Mouse (Mus musculus) heart, embryonic 10.5 days (tissue): Measurements from ENCODE around the gene Tbc1d2b. TPM values are rescaled to one million over a fixed set of nuclear protein-coding genes. Genes with fewer than 3 reads are reported as not detected.

Experiments used
- DNase-seq: peaks from one replicate; pipeline ENCODE4 v3.0.0-alpha.2; 2017; ENCODE audit warnings: low spot score
- H3K27ac ChIP-seq: fragments of 300-500 bp; sonication (generic); 2 replicates; pipeline ENCODE4 v1.5.1; 2016; ENCODE audit warnings: mild to moderate bottlenecking
- H3K27me3 ChIP-seq: fragments of 300-500 bp; sonication (generic); 2 replicates; pipeline ENCODE4 v1.6.1; 2016; ENCODE audit warnings: mild to moderate bottlenecking; ENCODE audit not compliant: poor library complexity, insufficient read depth, severe bottlenecking
- H3K36me3 ChIP-seq: fragments of 300-500 bp; sonication (generic); 2 replicates; pipeline ENCODE4 v1.6.1; 2016; ENCODE audit warnings: mild to moderate bottlenecking, moderate library complexity
- H3K4me1 ChIP-seq: fragments of 300-500 bp; sonication (generic); 2 replicates; pipeline ENCODE4 v1.6.1; 2016; ENCODE audit warnings: mild to moderate bottlenecking
- H3K4me3 ChIP-seq: fragments of 300-500 bp; sonication (generic); 2 replicates; pipeline ENCODE4 v1.5.1; 2016; ENCODE audit warnings: mild to moderate bottlenecking, moderate library complexity
- H3K9me3 ChIP-seq: fragments of 300-500 bp; sonication (generic); 2 replicates; pipeline ENCODE4 v1.6.1; 2016; ENCODE audit warnings: mild to moderate bottlenecking, moderate library complexity
- WGBS: fragments of 180-500 bp; shearing (Covaris S2); methylation state at CpG from one replicate; pipeline ENCODE4 v1.1.7; 2016; 5-methylcytosine and 5-hydroxymethylcytosine counted together
- polyA plus RNA-seq: library from polyadenylated mRNA; unstranded; fragments of >200 nt; fragmentation: Nextera tagmentation; extraction: Ambion mirVana; gene quantifications from 2 replicates; pipeline ENCODE4 v1.2.1, GENCODE M21; 2016

The Tbc1d2b gene
- polyA plus RNA-seq, 1 experiment from 2014 or later, result 7.2 TPM

DNA sequence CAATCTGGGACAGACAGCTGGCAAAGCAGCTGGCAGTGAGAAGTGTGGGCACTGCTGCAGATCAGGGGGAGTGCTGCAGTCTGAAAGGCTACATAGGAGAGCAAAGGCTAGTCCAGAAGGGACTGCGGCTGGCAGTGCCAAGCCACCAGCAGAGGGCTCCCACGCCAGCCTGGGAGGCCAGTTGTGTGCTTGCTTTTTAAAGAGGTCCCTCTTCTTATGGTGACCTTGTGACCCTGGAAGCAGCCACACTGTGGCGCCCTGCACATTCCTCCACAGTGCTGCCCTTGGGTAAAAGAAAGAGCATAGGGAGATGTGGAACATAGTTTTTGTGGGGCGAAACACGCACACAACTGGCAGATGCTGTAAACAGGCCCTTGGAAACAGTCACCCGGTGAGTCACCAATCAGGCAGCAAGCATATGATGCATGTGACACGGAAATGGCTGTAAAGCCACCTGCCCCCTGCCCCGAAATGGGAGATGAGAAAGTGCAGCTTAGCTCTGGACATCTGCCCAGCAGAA is 66.1 kb downstream of the Tbc1d2b start:
- H3K4me3 ChIP-seq, result no peak overlapping the region
- H3K9me3 ChIP-seq, result no peaks in the 10 kb centered on the region
- no peaks in the 10 kb centered on the region for H3K27me3 ChIP-seq
- H3K36me3 ChIP-seq, result peaks cover 36% of the 10 kb centered on the region
- H3K27ac ChIP-seq, result no peak overlapping the region
- 60% methylated on average over 8 of the region's 8 CpGs for WGBS
- peaks cover 7% of the 10 kb centered on the region; the same call in 1 of the 2 replicates for H3K4me1 ChIP-seq
- DNase-seq, result no peak

DNA sequence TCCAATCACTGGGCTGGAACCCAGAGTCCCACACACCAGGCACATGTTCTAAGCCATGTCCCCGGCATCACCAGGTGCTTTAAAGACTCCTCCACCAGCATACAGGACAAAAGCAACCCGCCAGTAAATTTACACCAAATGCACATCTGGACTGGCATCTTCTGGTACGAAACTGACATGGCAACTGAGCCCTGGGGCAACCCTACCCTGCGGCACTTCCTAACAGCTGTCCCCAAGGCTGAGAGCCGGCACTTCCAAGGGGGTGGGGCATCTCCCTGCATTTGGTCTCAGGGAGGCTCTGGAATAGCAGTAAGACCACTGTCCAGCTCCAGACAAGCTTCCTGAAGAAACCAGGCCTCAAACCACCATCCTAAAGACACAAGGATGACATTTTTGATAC is 67.4 kb downstream of the Tbc1d2b start:
- no peak for DNase-seq
- Histone ChIP-seq H3K4me1 (peaks cover 19% of the 10 kb centered on the region), H3K36me3 (peaks cover 33% of the 10 kb centered on the region), H3K27me3 (no peaks in the 10 kb centered on the region), H3K27ac (no peak overlapping the region), H3K9me3 (no peaks in the 10 kb centered on the region), H3K4me3 (no peak overlapping the region)
- WGBS, result 80% methylated on average over 5 of the region's 5 CpGs

DNA sequence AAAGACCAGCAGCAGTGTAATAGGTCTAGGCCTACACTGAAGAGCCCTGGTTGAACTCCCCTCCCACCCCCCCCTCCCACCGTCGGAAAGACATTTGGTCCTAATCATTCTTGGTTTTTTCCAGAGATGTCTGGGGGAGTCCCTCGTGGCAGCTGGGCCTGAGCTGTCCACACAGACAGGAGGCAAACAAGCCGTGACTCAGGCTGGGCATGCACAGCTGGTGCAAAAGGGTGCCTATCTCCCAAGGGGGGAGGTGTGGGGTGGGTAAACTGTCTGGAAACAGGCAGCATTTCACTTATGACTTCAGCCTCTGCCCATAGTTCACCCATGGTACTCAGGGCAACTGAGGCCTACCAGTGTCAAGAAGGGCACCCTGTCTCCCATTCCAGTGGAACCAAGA is 69.1 kb downstream of the Tbc1d2b start:
- Histone ChIP-seq H3K4me3 (no peak overlapping the region), H3K9me3 (no peaks in the 10 kb centered on the region), H3K27ac (no peak overlapping the region), H3K36me3 (peaks cover 30% of the 10 kb centered on the region), H3K4me1 (peaks cover 28% of the 10 kb centered on the region), H3K27me3 (no peaks in the 10 kb centered on the region)
- 64% methylated on average over 4 of the region's 4 CpGs for WGBS
- DNase-seq, result no peak

DNA sequence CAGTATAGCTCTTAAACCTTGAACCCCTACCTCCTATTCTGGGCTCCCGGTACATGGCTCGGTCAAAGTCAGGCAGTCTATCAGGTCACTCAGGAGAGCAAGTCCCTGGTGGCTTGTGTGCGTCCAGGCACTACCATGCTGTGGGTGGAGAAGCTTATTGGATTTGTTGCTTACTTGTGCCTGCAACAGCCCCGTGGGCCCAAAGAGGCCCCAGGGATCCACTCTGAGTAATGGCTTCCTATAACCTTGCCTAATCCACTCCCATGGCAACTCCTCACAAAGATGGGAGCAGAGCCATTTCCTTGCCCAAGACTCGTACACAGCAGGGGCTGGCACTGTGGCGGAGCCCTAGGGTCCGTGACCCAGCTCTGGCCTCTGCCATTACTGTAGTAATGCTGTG is 69.5 kb downstream of the Tbc1d2b start:
- WGBS, result 94% methylated on average over 7 of the region's 7 CpGs
- Histone ChIP-seq H3K36me3 (peaks cover 30% of the 10 kb centered on the region), H3K9me3 (no peaks in the 10 kb centered on the region), H3K4me1 (peaks cover 31% of the 10 kb centered on the region), H3K4me3 (no peak overlapping the region), H3K27me3 (no peaks in the 10 kb centered on the region), H3K27ac (no peak overlapping the region)
- no peak for DNase-seq

DNA sequence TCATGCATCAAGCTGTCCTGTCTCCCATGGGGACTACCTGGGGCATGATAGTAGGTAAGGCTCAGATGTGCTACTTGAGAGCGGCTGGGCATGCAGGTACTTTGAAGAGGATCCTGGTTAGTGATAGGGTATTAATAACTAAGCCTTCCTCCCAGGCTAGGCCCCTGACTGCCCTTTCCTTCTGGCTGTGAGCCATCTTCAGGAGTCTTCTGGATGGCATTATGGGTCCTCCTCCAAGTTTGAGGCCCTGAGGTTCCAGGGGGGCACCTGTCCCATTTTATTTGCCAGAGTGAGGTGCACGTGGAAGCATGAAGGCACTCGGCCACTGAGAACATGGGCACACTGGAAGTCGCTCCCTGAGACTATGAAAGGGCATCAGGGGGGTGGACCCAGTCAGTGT is 70.1 kb downstream of the Tbc1d2b start:
- DNase-seq, result no peak
- Histone ChIP-seq H3K27ac (no peak overlapping the region), H3K4me3 (no peak overlapping the region), H3K36me3 (peaks cover 30% of the 10 kb centered on the region), H3K27me3 (no peaks in the 10 kb centered on the region), H3K9me3 (no peaks in the 10 kb centered on the region), H3K4me1 (peaks cover 32% of the 10 kb centered on the region)
- WGBS, result 89% methylated on average over 4 of the region's 4 CpGs

DNA sequence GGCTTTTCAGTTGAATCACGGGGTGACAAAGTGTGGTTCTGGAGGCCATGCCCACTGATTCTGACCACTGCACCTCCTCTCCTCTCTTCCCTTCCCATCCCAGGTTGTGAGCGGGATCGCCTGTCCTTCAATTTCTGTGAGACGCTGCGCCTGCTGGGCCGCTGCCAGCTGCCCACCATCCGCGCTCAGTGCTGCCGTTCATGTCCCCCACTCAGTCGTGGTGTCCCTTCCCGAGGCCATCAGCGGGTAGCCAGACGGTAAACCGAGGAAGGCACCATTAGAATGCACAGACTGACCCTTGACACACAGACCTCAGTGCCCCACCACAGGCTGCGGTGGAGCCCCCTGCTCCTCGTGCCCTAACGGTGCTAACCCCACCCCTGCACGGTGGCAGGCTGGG is 71.0 kb downstream of the Tbc1d2b start:
- H3K27ac ChIP-seq, result no peak overlapping the region
- 93% methylated on average over 18 of the region's 18 CpGs for WGBS
- no peaks in the 10 kb centered on the region for H3K27me3 ChIP-seq
- H3K4me1 ChIP-seq, result peaks cover 32% of the 10 kb centered on the region
- no peaks in the 10 kb centered on the region for H3K9me3 ChIP-seq
- no peak for DNase-seq
- no peak overlapping the region for H3K4me3 ChIP-seq
- peaks cover 23% of the 10 kb centered on the region for H3K36me3 ChIP-seq

DNA sequence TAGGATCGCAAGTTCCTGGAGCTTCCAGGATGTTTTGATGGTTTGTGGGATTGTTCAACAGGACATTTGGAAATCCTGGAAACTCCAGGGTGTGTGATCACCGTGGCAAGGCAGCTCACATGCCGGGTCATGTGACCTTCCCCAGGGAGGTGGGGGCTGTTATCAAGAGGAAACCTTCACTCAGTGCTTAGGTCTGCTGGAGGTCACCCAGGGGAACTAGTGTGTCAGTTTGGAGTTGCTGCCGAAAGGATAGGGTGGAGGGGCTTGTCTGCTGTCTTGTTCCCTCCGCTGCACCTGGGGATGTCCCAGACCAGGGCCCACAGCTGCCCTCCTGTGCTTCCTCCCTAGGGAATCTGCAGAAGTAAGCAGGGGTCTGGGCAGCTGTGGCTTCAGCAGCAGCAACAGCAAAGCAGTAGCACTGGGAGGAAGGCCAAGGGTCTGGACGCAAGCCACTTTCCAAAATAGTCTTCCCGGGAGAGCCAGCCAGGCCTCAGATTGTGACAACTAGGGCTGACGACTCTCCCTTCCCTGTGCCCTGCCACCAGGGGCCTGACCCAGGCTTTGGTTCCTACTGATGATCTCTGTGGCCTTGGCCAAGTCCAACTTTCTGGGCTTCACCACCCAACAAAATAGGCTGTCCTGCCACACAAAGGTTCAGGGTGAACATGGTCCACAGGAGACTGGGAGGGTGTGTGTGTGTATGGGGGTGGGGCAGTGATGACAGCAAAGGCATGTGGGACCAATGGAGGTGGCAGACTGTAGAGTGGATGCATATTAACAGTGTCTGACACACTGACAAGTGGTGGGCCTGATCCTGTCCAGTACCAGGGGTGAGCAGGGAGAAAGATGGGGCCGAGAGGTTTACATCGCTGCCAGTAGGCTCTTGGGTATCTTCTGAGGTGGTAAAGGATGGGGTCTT is 71.8 kb downstream of the Tbc1d2b start:
- DNase-seq, result no peak
- Histone ChIP-seq H3K27me3 (no peaks in the 10 kb centered on the region), H3K4me3 (no peak overlapping the region), H3K36me3 (peaks cover 15% of the 10 kb centered on the region; the same call in 1 of the 2 replicates), H3K27ac (peak overlapping the region; percentile 79), H3K9me3 (no peaks in the 10 kb centered on the region), H3K4me1 (peaks cover 31% of the 10 kb centered on the region)
- 32% methylated on average over 10 of the region's 10 CpGs for WGBS

DNA sequence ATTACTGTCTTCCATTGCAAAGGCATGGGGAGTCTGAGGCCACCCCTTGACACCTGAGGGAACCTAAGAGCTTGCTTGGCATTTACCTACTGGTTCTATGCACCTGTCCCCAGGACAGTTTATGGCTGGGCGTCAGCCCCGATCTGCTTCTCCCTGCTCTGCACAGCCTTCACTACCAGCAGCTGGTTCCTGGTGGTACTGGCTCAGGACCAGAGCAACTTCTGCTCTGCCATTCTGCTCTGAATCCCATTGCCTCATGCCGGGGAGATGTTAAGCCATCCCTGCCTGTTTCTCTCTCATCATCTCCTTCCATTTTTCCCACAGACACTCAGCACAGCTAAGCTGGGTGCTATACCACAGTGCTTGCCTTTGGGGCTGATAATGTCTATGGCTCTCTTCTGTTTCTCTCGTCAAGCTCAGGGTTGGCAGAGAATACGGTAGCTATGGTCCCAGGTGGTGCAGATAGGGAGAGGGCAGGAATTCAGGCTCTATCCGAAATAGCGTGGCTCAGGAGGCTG is 72.7 kb downstream of the Tbc1d2b start:
- DNase-seq, result no peak
- peaks cover 38% of the 10 kb centered on the region for H3K4me1 ChIP-seq
- no peaks in the 10 kb centered on the region for H3K9me3 ChIP-seq
- peak overlapping the region; percentile 79; the same call in 1 of the 2 replicates for H3K27ac ChIP-seq
- WGBS, result 80% methylated on average over 7 of the region's 7 CpGs
- H3K36me3 ChIP-seq, result 0 out of 2 replicates have a peak, but pooled peaks cover 9% of the 10 kb centered on the region
- H3K4me3 ChIP-seq, result no peak overlapping the region
- H3K27me3 ChIP-seq, result no peaks in the 10 kb centered on the region

DNA sequence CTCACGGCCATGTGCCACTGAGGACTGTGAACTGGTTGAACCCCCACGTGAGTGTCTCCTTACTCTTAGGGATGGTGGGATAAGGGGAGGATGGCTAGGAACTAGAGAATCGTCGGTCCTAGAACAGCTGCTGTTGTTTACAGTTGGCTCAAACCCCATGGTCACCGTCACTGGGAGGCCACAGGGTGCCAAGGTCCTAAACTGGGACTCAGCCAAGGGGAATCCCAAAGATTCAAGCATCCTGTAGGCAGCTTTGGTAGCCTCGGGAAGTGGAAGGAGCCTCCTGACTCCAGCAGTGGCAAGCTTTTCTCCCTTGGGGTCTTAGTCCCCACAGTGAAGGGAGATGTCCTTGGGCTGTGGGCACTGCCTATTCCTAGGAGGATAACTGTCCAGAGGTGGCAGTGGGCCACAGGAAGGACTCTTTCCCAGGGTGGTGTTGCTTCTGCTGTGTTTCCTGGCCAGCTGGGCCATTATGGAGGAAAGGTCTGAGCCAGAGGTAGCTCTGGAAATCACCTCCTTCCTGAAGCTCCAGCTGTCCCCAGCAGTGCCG is 73.4 kb downstream of the Tbc1d2b start:
- Histone ChIP-seq H3K4me1 (peaks cover 38% of the 10 kb centered on the region), H3K27me3 (no peaks in the 10 kb centered on the region), H3K4me3 (no peak overlapping the region), H3K9me3 (no peaks in the 10 kb centered on the region), H3K36me3 (0 out of 2 replicates have a peak, but pooled peaks cover 12% of the 10 kb centered on the region), H3K27ac (no peak overlapping the region)
- 74% methylated on average over 7 of the region's 7 CpGs for WGBS
- no peak for DNase-seq

DNA sequence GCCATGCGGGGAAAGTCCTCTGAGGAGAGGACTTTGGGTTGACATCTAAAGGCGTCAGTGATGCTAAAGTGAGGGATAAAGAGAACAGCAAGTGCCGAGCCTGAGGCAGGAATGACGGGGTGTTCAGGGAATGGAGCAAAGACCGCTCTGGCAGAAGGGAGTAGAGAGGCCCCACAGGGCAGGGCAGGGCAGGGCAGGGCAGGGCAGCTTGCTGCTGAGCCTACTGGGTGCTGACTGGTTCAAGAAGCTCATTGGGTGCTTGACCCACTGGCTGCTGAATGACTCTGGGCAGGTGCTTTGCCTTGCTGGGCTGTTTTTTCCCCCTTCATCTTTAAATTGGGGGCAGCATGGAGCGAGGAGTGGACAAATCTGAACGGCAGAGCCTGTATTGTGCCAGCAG is 74.3 kb downstream of the Tbc1d2b start:
- Histone ChIP-seq H3K27ac (no peak overlapping the region), H3K4me3 (no peak overlapping the region), H3K27me3 (no peaks in the 10 kb centered on the region), H3K9me3 (no peaks in the 10 kb centered on the region), H3K4me1 (peaks cover 38% of the 10 kb centered on the region), H3K36me3 (0 out of 2 replicates have a peak, but pooled peaks cover 15% of the 10 kb centered on the region)
- DNase-seq, result no peak
- WGBS, result 66% methylated on average over 7 of the region's 7 CpGs

DNA sequence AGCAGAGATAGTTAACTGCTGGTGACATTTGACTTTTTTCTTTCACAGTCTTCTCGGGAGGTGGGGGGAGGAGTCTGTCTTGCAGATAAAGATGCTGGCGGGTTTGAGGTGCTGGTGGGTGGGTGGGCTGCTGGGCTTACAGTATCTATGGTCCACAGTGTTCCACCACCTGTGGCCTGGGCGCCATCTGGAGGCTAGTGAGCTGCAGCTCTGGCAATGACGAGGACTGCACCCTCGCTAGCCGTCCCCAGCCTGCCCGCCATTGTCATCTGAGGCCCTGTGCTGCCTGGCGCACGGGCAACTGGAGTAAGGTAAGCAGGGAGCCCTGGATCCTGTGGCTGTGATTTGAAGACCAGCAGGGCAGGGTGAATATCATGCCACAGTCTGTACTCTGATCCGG is 75.6 kb downstream of the Tbc1d2b start:
- H3K27me3 ChIP-seq, result no peaks in the 10 kb centered on the region
- H3K36me3 ChIP-seq, result 0 out of 2 replicates have a peak, but pooled peaks cover 10% of the 10 kb centered on the region
- WGBS, result 63% methylated on average over 10 of the region's 10 CpGs
- peaks cover 38% of the 10 kb centered on the region for H3K4me1 ChIP-seq
- no peak overlapping the region for H3K27ac ChIP-seq
- DNase-seq, result no peak
- H3K4me3 ChIP-seq, result no peak overlapping the region
- H3K9me3 ChIP-seq, result no peaks in the 10 kb centered on the region

DNA sequence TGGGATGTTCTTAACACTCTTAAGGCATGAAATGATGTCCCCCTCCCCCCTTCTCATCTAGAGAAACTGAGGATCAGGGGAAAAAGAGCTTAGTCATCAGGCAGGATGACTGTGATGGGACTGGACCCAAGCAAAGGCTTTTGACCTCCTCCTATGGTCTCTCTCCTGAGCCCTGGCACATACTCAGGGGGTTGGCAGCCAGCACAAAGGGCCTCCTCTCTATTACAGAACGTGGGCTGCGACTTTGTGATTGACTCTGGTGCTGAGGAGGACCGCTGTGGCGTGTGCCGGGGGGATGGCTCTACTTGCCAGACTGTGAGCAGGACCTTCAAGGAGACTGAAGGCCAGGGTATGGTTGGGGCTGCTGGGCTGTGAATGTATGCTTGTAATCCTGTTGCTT is 81.2 kb downstream of the Tbc1d2b start:
- Histone ChIP-seq H3K9me3 (no peaks in the 10 kb centered on the region), H3K27ac (peak overlapping the region; percentile 65; the same call in 1 of the 2 replicates), H3K27me3 (no peaks in the 10 kb centered on the region), H3K36me3 (peaks cover 15% of the 10 kb centered on the region; the same call in 1 of the 2 replicates), H3K4me3 (no peak overlapping the region), H3K4me1 (peaks cover 57% of the 10 kb centered on the region)
- no peak for DNase-seq
- WGBS, result 66% methylated on average over 5 of the region's 5 CpGs

DNA sequence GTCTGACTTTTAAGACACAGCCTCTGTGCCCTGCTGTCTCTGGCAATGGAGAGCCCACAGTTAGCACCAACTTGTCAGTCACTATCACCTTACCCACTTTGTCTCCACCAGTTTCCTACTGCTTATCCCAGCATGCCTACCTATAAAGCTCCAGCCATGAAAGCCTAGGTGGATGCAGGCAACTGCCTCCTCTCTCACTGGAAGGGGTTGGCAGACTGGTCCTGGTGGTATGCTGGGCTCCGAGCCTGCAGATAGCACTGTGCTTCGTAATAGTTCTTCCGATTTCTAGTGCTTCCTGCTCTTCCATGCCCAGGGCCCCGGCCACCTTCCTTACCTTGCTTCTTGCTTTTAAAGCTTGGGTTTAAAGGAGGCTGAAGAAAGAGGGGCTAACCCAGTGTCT is 81.7 kb downstream of the Tbc1d2b start:
- no peak for DNase-seq
- Histone ChIP-seq H3K36me3 (peaks cover 15% of the 10 kb centered on the region; the same call in 1 of the 2 replicates), H3K4me1 (peaks cover 61% of the 10 kb centered on the region), H3K9me3 (no peaks in the 10 kb centered on the region), H3K27ac (peak overlapping the region; percentile 65; the same call in 1 of the 2 replicates), H3K27me3 (no peaks in the 10 kb centered on the region), H3K4me3 (no peak overlapping the region)
- 64% methylated on average over 4 of the region's 4 CpGs for WGBS
